Mouse (Mus musculus) frontal cortex, postnatal 25 days (tissue): ENCODE data around the gene Grap.
"Not testable (repeated sequence)": the region's sequence is repeated elsewhere in the genome, so short reads cannot be mapped to it uniquely, and the experiment has no call there.

Experiments used
- DNase-seq, 2 experiments: peaks; one replicate each; pipeline ENCODE4 v3.0.0; 2022; ENCODE audit warnings: low spot score in 2 of 2

Gene Grap

GRCm38 (mm10) chr11:61639601-61640177, 13.4 kb upstream of the Grap start:
- no peak for DNase-seq

- DNase-seq: not testable (repeated sequence)
Observed at GRCm38 (mm10) chr11:61640585-61640984, 12.5 kb upstream of the Grap start.

GRCm38 (mm10) chr11:61642106-61642505, 11.0 kb upstream of the Grap start:
- no peak for DNase-seq

- DNase-seq: no peak
Observed at GRCm38 (mm10) chr11:61643184-61643961, 9.7 kb upstream of the Grap start.

GRCm38 (mm10) chr11:61644576-61645326, 8.3 kb upstream of the Grap start:
- DNase-seq: peak in 1 of 2 experiments; percentile 47

GRCm38 (mm10) chr11:61645357-61645857, 7.7 kb upstream of the Grap start:
- DNase-seq: no peak

- no peak for DNase-seq
Observed at GRCm38 (mm10) chr11:61646499-61647039, 6.5 kb upstream of the Grap start.

GRCm38 (mm10) chr11:61647110-61647910, 5.8 kb upstream of the Grap start:
- DNase-seq: no peak

- no peak for DNase-seq
Observed at GRCm38 (mm10) chr11:61647956-61648748, 4.9 kb upstream of the Grap start.

GRCm38 (mm10) chr11:61648749-61649115, 4.3 kb upstream of the Grap start:
- DNase-seq: peak; percentile 9 to 32

- DNase-seq: no peak
Observed at GRCm38 (mm10) chr11:61649163-61649580, 3.9 kb upstream of the Grap start.

GRCm38 (mm10) chr11:61649626-61650025, 3.4 kb upstream of the Grap start:
- no peak for DNase-seq

GRCm38 (mm10) chr11:61650470-61651265, 2.4 kb upstream of the Grap start:
- no peak for DNase-seq

GRCm38 (mm10) chr11:61652216-61652615, 849 bp upstream of the Grap start:
- DNase-seq: no peak

GRCm38 (mm10) chr11:61653568-61653967, 503 bp downstream of the Grap start:
- no peak for DNase-seq

GRCm38 (mm10) chr11:61654786-61655311, 1.8 kb downstream of the Grap start:
- no peak for DNase-seq

- no peak for DNase-seq
Observed at GRCm38 (mm10) chr11:61655649-61656048, 2.6 kb downstream of the Grap start.

- no peak for DNase-seq
Observed at GRCm38 (mm10) chr11:61656148-61656850, 3.2 kb downstream of the Grap start.

GRCm38 (mm10) chr11:61657432-61657831, 4.4 kb downstream of the Grap start:
- DNase-seq: no peak
